Mouse (Mus musculus) intestine, embryonic 15.5 days (tissue): ENCODE data around the gene Gm13078. TPM values are rescaled to one million over a fixed set of nuclear protein-coding genes. Genes with fewer than 3 reads are reported as not detected.

Source experiments
- ATAC-seq: fragments of 200-750 bp; cut with Nextera tagmentation; 2 replicates; pipeline ENCODE4 v1.8.0; 2017; ENCODE audit warnings: moderate TSS enrichment, moderate library complexity
- H3K27ac ChIP-seq: fragments of 300-500 bp; sonication (generic); 2 replicates; pipeline ENCODE4 v1.5.1; 2015; ENCODE audit warnings: mild to moderate bottlenecking, inconsistent platforms
- H3K27me3 ChIP-seq: fragments of 300-500 bp; sonication (generic); replicated peaks from 2 replicates; pipeline ENCODE4 v1.6.1; 2015; ENCODE audit warnings: inconsistent platforms
- H3K36me3 ChIP-seq: fragments of 300-500 bp; sonication (generic); 2 replicates; pipeline ENCODE4 v1.6.1; 2015; ENCODE audit warnings: inconsistent platforms
- H3K4me1 ChIP-seq: fragments of 300-500 bp; sonication (generic); replicated peaks from 2 replicates; pipeline ENCODE4 v1.6.1; 2015; ENCODE audit warnings: inconsistent platforms
- H3K4me2 ChIP-seq: fragments of 300-500 bp; sonication (generic); replicated peaks from 2 replicates; pipeline ENCODE4 v1.6.1; 2015; ENCODE audit warnings: mild to moderate bottlenecking, inconsistent platforms
- H3K4me3 ChIP-seq: fragments of 300-500 bp; sonication (generic); replicated peaks from 2 replicates; pipeline ENCODE4 v1.5.1; 2015; ENCODE audit warnings: inconsistent platforms
- H3K9ac ChIP-seq: fragments of 300-500 bp; sonication (generic); 2 replicates; pipeline ENCODE4 v1.6.1; 2015; ENCODE audit warnings: inconsistent platforms
- H3K9me3 ChIP-seq: fragments of 300-500 bp; sonication (generic); 2 replicates; pipeline ENCODE4 v1.6.1; 2016; ENCODE audit warnings: inconsistent platforms
- WGBS: fragments of 180-500 bp; shearing (Covaris S2); methylation state at CpG from one replicate; pipeline ENCODE4 v1.1.7; 2015; 5-methylcytosine and 5-hydroxymethylcytosine counted together
- polyA plus RNA-seq: library from polyadenylated mRNA; unstranded; fragments of >200 nt; fragmentation: Nextera tagmentation; extraction: Ambion mirVana; gene quantifications from 2 replicates; pipeline ENCODE4 v1.2.1, GENCODE M21; 2015

Gene Gm13078
- polyA plus RNA-seq, result not detected in 2 replicates

DNA sequence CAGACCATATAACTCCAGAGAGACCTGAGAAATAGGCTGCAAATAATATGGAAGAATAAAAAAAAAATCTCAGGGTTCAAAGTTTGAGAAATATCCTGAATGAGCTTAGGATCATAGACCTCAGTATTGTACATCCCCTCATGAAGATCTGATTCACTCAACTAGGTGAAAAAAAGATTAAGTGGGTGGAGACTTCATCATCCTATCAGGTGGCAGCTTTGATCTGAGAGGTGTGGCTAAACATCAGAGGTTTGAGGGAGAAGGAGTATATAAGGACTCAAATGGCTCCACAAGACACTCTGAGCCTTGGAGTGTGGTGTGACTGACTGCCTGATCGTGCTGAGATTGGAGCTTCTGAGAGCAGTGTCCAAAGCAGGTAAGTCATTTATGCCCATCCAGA is at the start of gene Gm13078:
Gene Gm13078 (plus strand): TSS at position 301 of the 400 bp plus-strand sequence.
- no peak within 1 kb of the TSS for H3K4me3 ChIP-seq
- no peaks in the 10 kb centered on the region for H3K36me3 ChIP-seq
- no peak for ATAC-seq
- H3K4me2 ChIP-seq, result no peak within 1 kb of the TSS
- no peaks in the 10 kb centered on the region for H3K9me3 ChIP-seq
- H3K27ac ChIP-seq, result no peak within 1 kb of the TSS
- no peaks in the 10 kb centered on the region for H3K4me1 ChIP-seq
- H3K27me3 ChIP-seq, result no peaks in the 10 kb centered on the region
- H3K9ac ChIP-seq, result no peak within 1 kb of the TSS
- 85% methylated on average over 1 of the region's 1 CpGs for WGBS

DNA sequence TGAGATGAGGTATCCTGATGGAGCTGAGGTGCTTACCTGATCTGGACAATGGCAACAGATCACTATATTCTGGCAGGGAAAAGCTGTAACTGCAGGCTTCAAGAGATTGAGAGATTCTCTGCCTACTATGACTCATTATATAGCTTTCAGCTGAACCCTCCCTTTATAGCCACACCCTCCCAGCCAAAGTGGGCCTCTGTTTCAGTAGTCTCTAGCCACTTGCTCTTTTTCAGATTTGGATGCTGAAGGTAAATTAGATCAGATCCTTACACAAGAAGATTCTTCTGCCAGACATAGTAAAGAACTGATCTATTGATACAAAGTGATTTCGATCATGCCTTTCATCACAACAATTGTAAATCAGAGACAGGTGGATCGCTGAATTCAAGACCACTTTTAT is 16.6 kb upstream of the Gm13078 start, which contains the start of gene Gm13089:
Gene Gm13089 (minus strand): TSS at position 101 of the 400 bp plus-strand sequence.
- Histone ChIP-seq H3K36me3 (no peaks in the 10 kb centered on the region), H3K4me1 (no peaks in the 10 kb centered on the region), H3K27me3 (no peaks in the 10 kb centered on the region), H3K27ac (no peak within 1 kb of the TSS), H3K4me3 (no peak within 1 kb of the TSS), H3K9ac (no peak within 1 kb of the TSS), H3K4me2 (no peak within 1 kb of the TSS), H3K9me3 (0 out of 2 replicates have a peak, but pooled peaks cover 2% of the 10 kb centered on the region)
- WGBS, result 81% methylated on average over 2 of the region's 2 CpGs
- no peak for ATAC-seq

Other genes starting within 250 kb of the Gm13078 start
- gene Gm13043, start 208.1 kb upstream of the Gm13078 start, polyA plus RNA-seq, result not detected in 2 replicates
- gene Gm13040, start 183.5 kb upstream of the Gm13078 start, polyA plus RNA-seq, result not detected in 2 replicates
- gene BC080695, start 167.8 kb upstream of the Gm13078 start, polyA plus RNA-seq, result not detected in 2 replicates
- not detected in 2 replicates for gene Gm13057, start 167.7 kb upstream of the Gm13078 start, polyA plus RNA-seq
- gene Gm13083, start 104.5 kb upstream of the Gm13078 start, polyA plus RNA-seq, result not detected in 2 replicates
- not detected in 2 replicates for gene Gm13088, start 62.2 kb upstream of the Gm13078 start, polyA plus RNA-seq
- gene Gm13089, start 16.7 kb upstream of the Gm13078 start, polyA plus RNA-seq, result not detected in 2 replicates
- not detected in 2 replicates for gene Gm13023, start 69.9 kb downstream of the Gm13078 start, polyA plus RNA-seq
- gene Gm13084, start 96.6 kb downstream of the Gm13078 start, polyA plus RNA-seq, result not detected in 2 replicates
- not detected in 2 replicates for gene Gm13103, start 127.0 kb downstream of the Gm13078 start, polyA plus RNA-seq
- not detected in 2 replicates for gene Pramef6, start 180.9 kb downstream of the Gm13078 start, polyA plus RNA-seq
- not detected in 2 replicates for gene Pramef25, start 231.6 kb downstream of the Gm13078 start, polyA plus RNA-seq
- gene Gm13101, start 247.5 kb downstream of the Gm13078 start, polyA plus RNA-seq, result not detected in 2 replicates